Mouse (Mus musculus) liver, adult (tissue): Measurements from ENCODE around the gene Nop14.
A peak's percentile ranks its signal among the peaks of the same experiment; 100 is the strongest.

ENCODE experiments used
- GATA4 ChIP-seq: IDR thresholded peaks from 2 replicates; pipeline ENCODE4 v1.6.1; 2014; ENCODE audit warnings: mild to moderate bottlenecking, low read length; ENCODE audit not compliant: insufficient replicate concordance

Nop14 gene

GRCm38 (mm10) chr5:34637591-34638156 is 22.3 kb downstream of the Nop14 start:
- TF ChIP-seq GATA4 = 0 out of 2 replicates have a peak, but pooled peaks have one; percentile 16

GRCm38 (mm10) chr5:34636481-34637287 is 23.3 kb downstream of the Nop14 start, which contains the start of gene Mfsd10:
Gene Mfsd10, minus strand, starts transcription at chr5:34637212.
- no peak for TF ChIP-seq GATA4

DNA sequence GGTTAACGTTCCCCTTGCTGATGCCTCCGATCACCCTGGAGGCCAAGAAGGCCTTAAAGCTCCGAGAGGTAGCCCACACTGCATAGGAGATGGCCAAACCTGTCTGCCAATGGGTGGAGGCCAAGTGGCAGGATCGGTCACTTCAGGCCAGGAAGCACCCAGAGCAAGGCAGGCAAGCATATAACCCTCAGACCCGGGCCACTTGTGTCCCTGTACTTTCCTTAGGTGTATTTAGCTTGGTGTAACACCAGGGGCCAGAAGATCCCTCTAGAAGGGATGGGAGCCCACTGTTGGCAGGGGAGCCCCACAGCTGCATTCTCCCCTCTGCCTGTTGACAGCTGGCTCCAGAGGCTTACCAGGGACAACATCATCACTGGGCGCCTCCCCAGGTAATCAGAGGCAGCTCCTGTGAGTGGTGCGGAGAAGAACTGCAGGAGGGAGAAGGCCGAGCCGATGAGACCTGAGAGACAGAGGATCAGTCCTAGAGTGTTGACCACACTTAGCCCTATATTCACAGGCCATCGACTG is 24.2 kb downstream of the Nop14 start:
- TF ChIP-seq GATA4 = no peak

DNA sequence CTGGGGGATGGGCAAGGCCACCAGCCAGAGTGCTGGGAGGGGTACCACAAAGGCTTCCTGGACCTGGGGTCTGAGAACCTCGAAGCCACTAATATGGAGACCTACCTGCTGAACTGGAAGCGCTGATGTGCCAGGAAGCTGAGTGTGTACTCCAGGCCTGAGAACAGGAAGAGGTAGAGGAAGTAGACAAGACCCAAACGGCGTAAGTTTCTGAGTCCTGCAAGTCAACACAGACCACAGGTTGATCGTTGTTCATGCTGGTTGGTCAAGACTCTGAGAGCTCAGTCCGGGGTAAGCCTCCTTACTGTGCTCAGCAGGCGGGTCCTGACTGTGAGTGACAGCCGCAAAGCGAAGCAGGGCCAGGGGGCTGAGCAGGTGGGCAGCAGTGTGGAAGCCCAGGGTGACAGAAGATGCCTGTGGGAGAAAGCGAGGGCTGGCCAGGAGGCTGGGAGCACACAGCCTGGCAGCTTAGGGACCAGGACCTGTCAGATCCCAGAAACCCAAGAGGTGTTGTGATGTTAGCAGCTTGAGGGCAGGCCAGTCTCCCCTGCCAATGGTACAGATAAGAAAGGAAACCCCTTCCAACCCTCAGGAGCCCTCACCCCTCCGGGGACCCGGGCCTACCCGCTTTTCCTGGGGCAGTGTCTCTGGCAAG is 25.1 kb downstream of the Nop14 start:
- TF ChIP-seq GATA4 = no peak

DNA sequence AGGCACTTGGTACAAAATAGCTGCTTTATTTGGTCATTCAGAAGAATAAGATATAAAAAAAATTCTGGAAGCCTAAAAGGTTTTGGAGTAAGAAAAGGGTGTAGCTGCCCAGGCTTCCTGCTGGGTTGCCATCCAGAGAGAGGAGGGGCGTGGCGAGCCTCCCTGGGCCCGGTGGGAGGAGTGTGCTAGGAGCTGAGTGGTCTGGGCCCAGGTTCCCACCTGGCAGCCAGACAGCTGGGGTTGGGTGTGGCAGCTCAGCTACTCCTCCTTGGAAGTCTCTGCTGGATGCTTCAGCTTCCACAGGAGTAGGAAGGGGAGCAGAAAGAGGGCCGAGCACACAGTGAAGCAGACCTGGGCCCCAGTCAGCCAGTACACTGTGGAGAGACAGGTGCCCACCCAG is 26.3 kb downstream of the Nop14 start:
- TF ChIP-seq GATA4 = no peak

GRCm38 (mm10) chr5:34632996-34633395 is 27.0 kb downstream of the Nop14 start:
- TF ChIP-seq GATA4 = no peak

DNA sequence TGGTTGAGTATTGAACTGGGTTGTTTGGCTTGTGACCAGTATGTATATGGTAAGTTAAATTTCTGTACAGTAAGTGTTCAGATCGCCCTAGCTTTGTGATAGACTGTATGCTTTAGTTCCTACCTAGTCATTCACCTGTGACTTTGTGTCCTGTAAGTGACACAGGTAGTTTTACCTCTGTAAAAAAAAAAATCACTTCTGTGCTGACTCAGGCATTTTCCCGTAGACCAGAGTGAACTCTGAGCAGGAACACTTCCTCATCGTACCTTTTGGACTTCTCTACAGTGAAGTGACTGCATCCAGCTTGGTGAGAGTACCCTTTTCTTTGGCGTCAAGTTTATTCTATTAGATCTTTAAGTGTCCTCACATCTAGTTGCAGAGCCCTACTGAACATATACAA is 50.0 kb downstream of the Nop14 start:
- TF ChIP-seq GATA4 = no peak

GRCm38 (mm10) chr5:34608226-34608625 is 51.7 kb downstream of the Nop14 start:
- TF ChIP-seq GATA4 = no peak

DNA sequence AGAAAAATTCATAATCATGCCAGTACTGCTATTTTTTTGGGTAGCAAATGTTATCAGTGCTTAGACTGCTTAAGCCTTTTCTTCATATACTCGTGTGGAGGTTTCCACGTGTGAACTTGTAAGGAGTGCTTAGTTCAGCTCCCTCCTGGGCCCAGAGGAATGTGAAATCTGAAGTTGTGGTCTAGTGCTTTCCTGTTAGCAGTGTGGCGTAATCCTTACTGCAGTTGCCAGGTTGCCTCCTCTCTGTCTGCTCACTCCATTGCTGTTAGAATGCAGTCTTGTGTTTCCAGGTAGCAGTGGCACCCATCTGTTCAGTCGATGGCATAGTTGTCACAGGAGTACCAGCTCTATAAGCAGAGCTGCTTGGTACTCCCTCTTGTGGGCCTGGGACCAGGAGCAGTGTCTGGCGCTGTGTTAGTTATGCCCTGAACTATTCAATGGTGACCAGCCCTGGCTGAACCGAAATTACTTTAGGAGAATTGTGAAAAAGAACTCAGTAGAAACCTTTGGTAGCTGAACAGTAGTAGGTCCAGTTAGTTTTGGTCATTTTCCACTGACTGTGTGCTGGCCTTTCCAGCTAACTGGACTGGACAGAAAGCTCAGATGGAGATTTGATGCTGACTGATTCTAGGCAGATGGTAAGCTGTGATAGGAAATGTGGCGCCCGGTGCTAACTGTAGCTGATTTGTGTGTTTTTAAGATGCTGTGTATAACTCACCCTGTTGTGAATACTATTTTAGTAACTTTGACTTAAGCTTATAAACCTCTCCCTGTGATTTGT is 52.7 kb downstream of the Nop14 start:
- TF ChIP-seq GATA4 = no peak

DNA sequence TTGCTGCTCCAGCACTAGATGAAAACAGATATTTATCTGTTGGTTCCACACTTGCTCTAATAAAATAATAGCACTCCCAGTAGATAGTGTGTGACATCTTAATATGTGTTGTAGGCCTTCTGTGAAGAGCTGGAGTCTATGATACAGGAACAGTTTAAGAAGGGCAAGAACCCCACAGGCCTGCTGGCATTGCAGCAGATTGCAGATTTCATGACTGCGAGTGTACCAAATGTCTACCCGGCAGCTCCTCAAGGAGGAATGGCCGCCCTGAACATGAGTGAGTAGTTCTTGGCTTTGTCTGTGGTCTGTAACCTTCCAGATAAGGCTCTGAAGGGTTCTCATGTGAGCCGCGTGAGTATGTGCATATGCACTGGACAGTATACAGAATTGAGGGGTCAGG is 55.4 kb downstream of the Nop14 start:
- no peak for TF ChIP-seq GATA4

DNA sequence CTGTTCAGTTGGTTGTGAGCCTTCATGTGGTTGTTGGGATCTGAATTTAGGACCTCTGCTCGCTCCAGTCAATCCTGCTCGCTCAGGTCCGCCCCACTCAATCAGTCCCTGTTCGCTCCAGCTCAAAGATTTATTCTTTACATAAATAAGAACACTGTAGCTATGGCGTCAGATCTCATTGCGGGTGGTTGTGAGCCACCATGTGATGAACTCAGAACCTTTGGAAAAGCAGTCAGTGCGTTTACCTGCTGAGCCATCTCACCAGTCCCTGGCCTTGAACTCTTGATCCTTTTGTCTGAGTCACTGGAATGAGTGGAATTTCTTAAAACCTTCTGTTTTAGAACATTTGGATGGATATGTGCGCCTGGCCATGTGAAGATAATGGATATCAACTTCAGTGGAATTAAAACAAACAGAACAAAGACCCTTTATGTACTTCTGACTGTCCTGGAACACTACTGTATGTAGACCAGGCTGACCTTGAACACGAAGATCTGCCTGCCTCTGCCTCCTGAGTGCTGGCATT is 66.7 kb downstream of the Nop14 start:
- no peak for TF ChIP-seq GATA4

- no peak for TF ChIP-seq GATA4
Measured at GRCm38 (mm10) chr5:34592666-34593065, 67.3 kb downstream of the Nop14 start.

- TF ChIP-seq GATA4 = no peak
Measured at GRCm38 (mm10) chr5:34591388-34592004, 68.5 kb downstream of the Nop14 start.

GRCm38 (mm10) chr5:34590702-34591101 is 69.2 kb downstream of the Nop14 start:
- no peak for TF ChIP-seq GATA4
